Mouse (Mus musculus) left cerebral cortex, adult 18-20 months (tissue): ENCODE measurements at regions not wholly inside any gene's neighbourhood (a gene's known extent, or its start where the extent isn't known, plus 50 kb on each side); places are given as distances from the start of the nearest gene placed in this dataset.

ENCODE experiments used
- DNase-seq, 2 experiments: peaks; one replicate each; pipeline ENCODE4 v3.0.0; 2021 to 2022; ENCODE audit warnings: low spot score in 2 of 2, mixed read lengths in 1 of 2

- DNase-seq = no peak
Observed at GRCm38 (mm10) chr4:47534959-47535358, 60.5 kb downstream of the Sec61b start.

- DNase-seq = no peak
Observed at GRCm38 (mm10) chr4:47567694-47568093, 93.2 kb downstream of the Sec61b start.

- DNase-seq = no peak
Observed at GRCm38 (mm10) chr4:47570846-47571245, 96.4 kb downstream of the Sec61b start.

DNA sequence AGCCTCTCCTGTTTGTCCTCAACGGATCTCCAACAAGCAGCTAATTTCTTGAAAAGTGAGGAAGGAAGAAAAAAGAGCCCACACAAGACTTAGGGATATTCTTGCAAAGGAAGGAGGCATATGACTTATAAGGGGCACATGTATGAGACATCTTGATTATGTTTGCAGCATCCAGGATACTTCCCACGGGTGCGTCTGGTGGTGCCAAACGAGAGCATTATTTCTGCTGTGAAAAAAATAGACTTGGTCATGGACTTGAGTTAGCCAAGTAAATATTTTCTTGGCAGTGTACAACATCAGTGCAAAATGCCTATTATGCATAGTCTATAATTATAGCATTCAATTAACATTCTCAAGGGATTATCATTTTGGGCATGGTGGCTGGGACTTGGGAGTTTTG lies 101.6 kb downstream of the Sec61b start:
- no peak for DNase-seq

DNA sequence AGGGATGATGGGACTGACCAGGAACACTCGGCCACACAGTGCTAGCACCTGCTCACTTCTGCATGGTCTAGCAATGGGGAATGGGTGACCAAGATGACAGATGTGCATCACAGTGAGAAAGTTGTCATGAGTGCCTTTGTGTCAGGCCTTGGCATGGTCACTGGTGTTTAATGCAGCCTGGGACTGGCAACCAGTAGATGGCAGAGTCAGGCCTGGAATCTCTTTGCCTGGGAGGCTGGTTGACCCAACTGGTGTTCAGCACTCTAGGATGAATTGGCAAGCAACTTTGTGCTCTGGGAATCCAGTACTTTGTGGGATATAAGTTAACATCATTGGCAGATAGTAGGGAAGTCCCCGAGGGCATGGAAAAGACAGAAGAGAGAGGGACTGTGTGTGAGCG lies 103.0 kb downstream of the Sec61b start:
- peak; percentile 47 to 53 for DNase-seq

DNA sequence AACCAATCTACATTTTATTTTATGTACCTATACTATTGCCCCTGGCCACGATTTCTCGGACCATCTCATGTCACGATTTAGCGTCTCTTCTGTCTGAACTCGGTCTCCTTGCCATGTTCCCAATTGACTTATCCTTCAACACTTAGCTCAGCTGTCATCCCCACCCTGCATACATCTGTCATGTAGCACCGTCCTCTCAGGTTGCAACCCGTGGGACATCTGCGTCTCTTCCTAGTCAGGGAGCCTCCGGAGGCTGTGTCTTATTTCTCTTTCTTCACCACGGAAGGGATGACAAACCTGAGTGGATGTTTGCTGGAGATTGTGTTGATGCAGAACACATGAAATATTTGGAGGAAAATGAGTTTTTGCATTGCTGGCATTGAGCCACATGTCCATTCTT lies 104.2 kb downstream of the Sec61b start:
- DNase-seq = no peak

- DNase-seq = no peak
Observed at GRCm38 (mm10) chr4:47580556-47580955, 106.1 kb downstream of the Sec61b start.

GRCm38 (mm10) chr4:47587256-47587655 lies 112.8 kb downstream of the Sec61b start:
- DNase-seq = no peak

GRCm38 (mm10) chr4:47592271-47592986 lies 118.0 kb downstream of the Sec61b start:
- no peak for DNase-seq

DNA sequence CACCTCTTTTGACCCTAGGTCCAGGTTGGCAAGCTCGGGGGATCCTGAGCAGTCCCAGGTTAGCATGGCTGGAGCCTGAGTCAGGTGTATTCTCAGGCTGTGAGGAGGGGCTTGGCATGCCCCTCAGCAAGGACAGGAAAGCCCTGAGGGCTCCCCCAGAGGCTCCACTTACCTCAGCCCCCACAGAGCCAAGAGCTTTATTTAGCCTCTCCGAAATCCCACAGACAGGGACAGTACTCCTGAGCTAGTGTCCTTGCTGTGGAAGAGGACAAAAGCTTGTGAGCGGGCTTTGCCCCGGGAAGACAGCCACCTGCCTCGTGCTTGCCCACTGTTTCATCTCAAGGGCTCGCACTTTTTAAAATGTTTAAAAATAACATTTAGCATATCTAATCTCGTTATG lies 118.7 kb downstream of the Sec61b start:
- no peak for DNase-seq

DNA sequence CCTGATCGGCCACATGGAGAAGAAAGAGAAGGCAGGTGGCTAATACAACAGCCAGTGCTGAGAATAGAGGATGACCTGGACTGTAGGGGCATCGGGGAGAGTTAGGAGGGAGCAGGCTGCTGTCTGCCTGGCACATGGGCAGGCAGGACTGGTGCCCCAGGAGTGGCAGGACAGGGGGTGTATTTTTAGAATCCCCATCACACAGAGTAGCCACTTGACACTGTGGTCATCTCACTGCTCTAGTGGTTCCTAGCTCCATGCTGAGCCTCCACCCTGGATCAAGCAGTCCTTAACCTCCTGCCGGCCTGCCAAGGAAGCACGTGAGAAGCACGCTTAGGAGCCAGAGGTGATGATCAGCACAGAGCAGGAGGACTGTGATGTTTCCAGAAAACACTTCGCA lies 119.7 kb downstream of the Sec61b start:
- DNase-seq = no peak

GRCm38 (mm10) chr4:47595841-47596240 lies 121.4 kb downstream of the Sec61b start:
- no peak for DNase-seq

- DNase-seq = no peak
Observed at GRCm38 (mm10) chr4:47597586-47597985, 123.1 kb downstream of the Sec61b start.

DNA sequence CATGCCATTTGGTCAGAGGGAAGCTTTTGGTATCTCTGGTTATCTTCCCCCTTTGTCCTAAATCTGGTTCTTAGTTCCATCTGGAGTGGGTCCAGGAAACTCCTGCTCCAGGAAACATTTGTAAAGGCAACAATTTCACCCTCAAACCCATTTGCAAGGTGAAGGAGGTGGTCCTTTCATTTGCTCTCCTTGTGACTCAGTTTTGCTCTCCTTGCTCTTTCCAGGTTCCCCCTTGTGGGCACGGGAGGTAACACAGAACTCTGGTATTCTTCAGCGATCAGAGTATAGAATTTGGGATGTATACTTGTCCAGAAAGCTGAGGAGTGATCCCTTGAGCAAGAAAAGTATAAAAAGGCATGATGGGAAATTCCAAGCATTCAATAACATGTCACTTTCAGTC lies 123.8 kb downstream of the Sec61b start:
- DNase-seq = peak; percentile 41 to 65

DNA sequence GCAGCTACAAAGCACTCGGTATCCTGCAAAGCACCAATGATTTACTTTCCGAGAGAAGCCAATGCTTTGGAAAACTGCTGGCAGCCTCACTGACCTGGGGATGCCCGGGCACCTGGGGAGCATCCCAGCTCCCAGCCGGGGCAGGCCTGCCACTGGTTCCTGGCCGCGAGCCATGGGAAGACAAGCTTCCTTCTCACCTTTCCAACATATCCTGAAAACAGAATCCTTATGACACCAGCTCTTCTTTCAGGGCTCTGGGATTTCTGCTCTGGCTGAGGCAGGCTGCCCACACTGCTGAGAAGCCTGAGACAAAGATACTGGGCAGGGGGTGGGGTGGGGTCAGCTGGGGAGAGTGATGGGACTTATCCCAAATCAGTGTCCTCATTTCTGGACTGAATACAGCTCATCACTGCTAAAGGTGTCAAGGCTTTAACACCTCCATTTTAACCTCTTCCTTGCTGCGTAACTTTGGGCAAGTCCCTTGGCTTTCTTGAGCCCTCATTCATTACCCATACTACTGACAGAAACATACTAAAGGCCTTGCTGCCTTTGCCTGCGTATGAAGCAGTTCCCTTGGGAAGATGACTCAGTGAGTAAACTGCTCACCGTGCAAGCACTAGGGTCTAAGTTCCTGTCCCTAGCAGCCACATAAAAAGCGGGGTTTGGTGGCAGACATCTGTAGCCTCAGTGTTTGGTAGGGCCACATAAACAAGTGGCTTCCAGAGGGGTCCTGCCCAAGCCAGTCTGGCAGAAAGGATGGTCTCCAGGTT lies 127.0 kb downstream of the Sec61b start:
- DNase-seq = no peak

GRCm38 (mm10) chr4:47603378-47603777 lies 128.9 kb downstream of the Sec61b start:
- no peak for DNase-seq

DNA sequence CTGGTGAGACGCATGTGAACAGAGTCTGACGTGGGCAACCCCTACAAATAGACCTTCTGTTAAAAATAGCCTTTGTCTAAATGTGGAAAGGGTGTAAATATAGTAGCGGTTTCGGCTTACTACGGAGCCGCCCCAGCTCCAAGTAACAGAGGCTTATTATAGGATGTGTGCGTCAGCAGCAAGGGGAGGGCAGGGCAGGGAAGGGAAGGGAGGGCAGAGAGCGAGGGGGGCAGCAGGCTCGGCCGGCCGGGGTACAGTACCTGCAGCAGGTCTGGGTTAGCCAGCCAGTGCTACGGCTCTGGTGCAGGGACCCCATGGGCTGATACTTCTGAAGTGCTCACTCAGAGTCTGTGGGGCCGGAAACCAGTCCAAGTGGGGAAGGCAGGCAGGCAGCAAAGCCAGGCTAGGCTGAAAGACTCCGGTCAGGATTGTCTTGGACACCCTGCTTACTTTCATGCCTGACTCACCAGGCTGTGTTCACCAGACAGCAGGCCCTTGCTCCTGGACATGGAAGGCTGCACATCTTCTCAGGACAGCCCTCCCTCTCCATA lies 129.5 kb downstream of the Sec61b start:
- DNase-seq = peak; percentile 33 to 52

- no peak for DNase-seq
Observed at GRCm38 (mm10) chr4:47605676-47606075, 131.2 kb downstream of the Sec61b start.

DNA sequence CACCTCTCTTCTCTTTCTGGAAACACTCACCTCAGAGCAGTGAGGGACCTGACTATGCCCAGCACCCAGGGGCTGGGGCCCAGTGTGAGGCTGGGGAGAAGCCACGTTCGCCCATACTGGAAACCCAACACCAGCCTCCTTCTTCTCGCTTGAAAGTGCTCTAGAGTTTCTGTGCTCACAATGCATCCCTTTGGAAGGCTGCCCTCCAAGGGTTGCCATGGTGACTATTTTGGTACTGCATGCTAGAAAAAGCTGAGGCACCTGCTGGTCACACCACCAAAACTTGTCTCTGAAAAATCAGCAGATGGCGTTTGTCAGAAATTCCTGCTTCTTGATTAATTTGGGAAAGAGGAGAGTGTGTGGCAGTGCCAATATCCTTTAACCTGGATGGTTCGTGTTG lies 134.2 kb downstream of the Sec61b start:
- DNase-seq = peak; percentile 86 to 87

DNA sequence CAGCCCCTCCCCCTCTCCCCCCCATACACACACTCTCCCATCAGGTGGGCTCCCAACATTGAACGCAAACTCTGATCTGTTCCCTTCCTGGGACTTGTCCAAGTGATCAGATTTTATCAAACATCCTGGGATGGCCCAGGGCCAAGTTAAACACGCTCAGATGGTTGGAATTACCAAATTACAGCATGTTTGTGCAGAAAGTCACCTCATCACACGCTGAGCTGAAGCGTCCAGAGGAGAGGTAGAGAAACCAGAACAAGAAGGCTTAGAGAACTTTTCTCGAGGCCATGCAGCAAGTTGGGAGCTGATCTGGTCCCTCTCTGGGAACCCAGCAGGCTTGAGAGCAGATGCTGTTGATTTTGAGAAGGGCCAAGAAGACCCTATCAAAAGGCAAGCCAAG lies 136.5 kb downstream of the Sec61b start:
- no peak for DNase-seq

GRCm38 (mm10) chr4:47616525-47616924 lies 142.1 kb downstream of the Sec61b start:
- DNase-seq = no peak

DNA sequence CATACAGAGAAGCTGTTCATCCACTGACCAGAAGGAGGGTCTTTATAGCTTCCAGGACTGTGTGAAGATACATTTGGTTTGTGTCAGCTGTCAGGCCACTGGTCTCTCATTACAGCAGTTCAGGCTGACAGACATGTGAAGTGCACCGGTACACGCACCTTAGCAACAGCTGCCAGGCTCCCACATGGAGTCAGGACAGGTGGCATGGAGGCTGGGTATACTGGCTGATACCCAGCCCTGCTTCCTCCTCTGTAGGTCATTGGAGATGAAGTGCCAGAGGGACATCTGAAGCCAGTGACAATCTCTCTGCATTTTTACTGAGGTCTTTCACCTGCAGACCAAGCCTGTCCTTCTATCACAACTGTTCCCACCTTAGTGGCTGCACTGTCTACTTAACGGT lies 146.2 kb downstream of the Sec61b start:
- no peak for DNase-seq
